Mouse (Mus musculus): ENCODE results near the gene Ulk3. TPM values are rescaled to one million over a fixed set of nuclear protein-coding genes. Genes with fewer than 3 reads are reported as not detected.

Ulk3 gene
- polyA plus RNA-seq, 1 experiment from 2014 or later, result 8.0 TPM

GRCm38 (mm10) chr9:57568500-57568899 is 20.8 kb upstream of the Ulk3 start:
- no peak overlapping the region for H3K9ac ChIP-seq
- no peak overlapping the region for H3K4me2 ChIP-seq
- no peak overlapping the region for H3K27ac ChIP-seq (ENCODE audit: low read depth)
- no peaks in the 10 kb centered on the region for H3K27me3 ChIP-seq (ENCODE audit: insufficient read depth, low read length)
- H3K36me3 ChIP-seq (ENCODE audit: insufficient read depth), result peaks cover 29% of the 10 kb centered on the region
- DNase-seq (no peak), ATAC-seq (ENCODE audit: insufficient read depth) (no peak)
- no peak for TF ChIP-seq CTCF (IDR thresholded peaks at IDR 0.05; ENCODE audit: low read depth)
- 89% methylated on average over 6 of the region's 6 CpGs for WGBS
- no peaks in the 10 kb centered on the region for H3K4me1 ChIP-seq (ENCODE audit: insufficient read depth)
- H3K9me3 ChIP-seq (ENCODE audit: low read depth, low read length), result no peaks in the 10 kb centered on the region
- no peak overlapping the region for H3K4me3 ChIP-seq (ENCODE audit: low read depth, low read length)

- H3K27ac ChIP-seq (ENCODE audit: low read depth), result no peak overlapping the region
- H3K9ac ChIP-seq, result no peak overlapping the region
- no peak overlapping the region for H3K4me3 ChIP-seq (ENCODE audit: low read depth, low read length)
- no peaks in the 10 kb centered on the region for H3K27me3 ChIP-seq (ENCODE audit: insufficient read depth, low read length)
- peaks cover 35% of the 10 kb centered on the region for H3K36me3 ChIP-seq (ENCODE audit: insufficient read depth)
- TF ChIP-seq CTCF (IDR thresholded peaks at IDR 0.05; ENCODE audit: low read depth), result no peak
- DNase-seq (no peak), ATAC-seq (ENCODE audit: insufficient read depth) (no peak)
- H3K4me1 ChIP-seq (ENCODE audit: insufficient read depth), result no peaks in the 10 kb centered on the region
- H3K9me3 ChIP-seq (ENCODE audit: low read depth, low read length), result no peaks in the 10 kb centered on the region
- no peak overlapping the region for H3K4me2 ChIP-seq
These were observed 14.9 kb upstream of the Ulk3 start for GRCm38 (mm10) chr9:57574397-57574796.

GRCm38 (mm10) chr9:57575577-57575976 is 13.7 kb upstream of the Ulk3 start:
- Histone ChIP-seq H3K27ac (ENCODE audit: low read depth) (no peak overlapping the region), H3K36me3 (ENCODE audit: insufficient read depth) (peaks cover 36% of the 10 kb centered on the region), H3K9ac (no peak overlapping the region), H3K4me2 (no peak overlapping the region), H3K27me3 (ENCODE audit: insufficient read depth, low read length) (no peaks in the 10 kb centered on the region), H3K4me3 (ENCODE audit: low read depth, low read length) (no peak overlapping the region), H3K4me1 (ENCODE audit: insufficient read depth) (no peaks in the 10 kb centered on the region), H3K9me3 (ENCODE audit: low read depth, low read length) (no peaks in the 10 kb centered on the region)
- DNase-seq (no peak), ATAC-seq (ENCODE audit: insufficient read depth) (no peak)
- WGBS, result 66% methylated on average over 3 of the region's 3 CpGs
- TF ChIP-seq CTCF (IDR thresholded peaks at IDR 0.05; ENCODE audit: low read depth), result no peak

- Histone ChIP-seq H3K36me3 (ENCODE audit: insufficient read depth) (peaks cover 43% of the 10 kb centered on the region), H3K27ac (ENCODE audit: low read depth) (no peak overlapping the region), H3K9me3 (ENCODE audit: low read depth, low read length) (no peaks in the 10 kb centered on the region), H3K4me2 (no peak overlapping the region), H3K27me3 (ENCODE audit: insufficient read depth, low read length) (no peaks in the 10 kb centered on the region), H3K4me1 (ENCODE audit: insufficient read depth) (no peaks in the 10 kb centered on the region), H3K9ac (no peak overlapping the region), H3K4me3 (ENCODE audit: low read depth, low read length) (no peak overlapping the region)
- DNase-seq, result no peak
- WGBS, result 68% methylated on average over 6 of the region's 6 CpGs
- TF ChIP-seq CTCF (IDR thresholded peaks at IDR 0.05; ENCODE audit: low read depth), result no peak
- ATAC-seq (ENCODE audit: insufficient read depth), result no peak
These were observed 12.0 kb upstream of the Ulk3 start for GRCm38 (mm10) chr9:57577144-57577849.

- H3K9me3 ChIP-seq (ENCODE audit: low read depth, low read length), result no peaks in the 10 kb centered on the region
These were observed 4.3 kb upstream of the Ulk3 start for GRCm38 (mm10) chr9:57584991-57585390.

GRCm38 (mm10) chr9:57590726-57591125 is 1.5 kb downstream of the Ulk3 start:
- ATAC-seq (ENCODE audit: insufficient read depth), result no peak
- no peak overlapping the region for H3K4me3 ChIP-seq (ENCODE audit: low read depth, low read length)
- peaks cover 44% of the 10 kb centered on the region for H3K36me3 ChIP-seq (ENCODE audit: insufficient read depth)
- no peaks in the 10 kb centered on the region for H3K27me3 ChIP-seq (ENCODE audit: insufficient read depth, low read length)
- 39% methylated on average over 5 of the region's 5 CpGs for WGBS
- TF ChIP-seq CTCF (IDR thresholded peaks at IDR 0.05; ENCODE audit: low read depth), result peak; percentile 36
- no peak for DNase-seq
- no peak overlapping the region for H3K27ac ChIP-seq (ENCODE audit: low read depth)
- no peaks in the 10 kb centered on the region for H3K9me3 ChIP-seq (ENCODE audit: low read depth, low read length)
- no peak overlapping the region for H3K4me2 ChIP-seq
- H3K9ac ChIP-seq, result no peak overlapping the region
- H3K4me1 ChIP-seq (ENCODE audit: insufficient read depth), result no peaks in the 10 kb centered on the region

More at GRCm38 (mm10) chr9:57584991-57585390, 4.3 kb upstream of the Ulk3 start:
- no peak overlapping the region for H3K27ac ChIP-seq (ENCODE audit: low read depth)
- no peaks in the 10 kb centered on the region for H3K27me3 ChIP-seq (ENCODE audit: insufficient read depth, low read length)
- ATAC-seq (ENCODE audit: insufficient read depth), result no peak
- TF ChIP-seq CTCF (IDR thresholded peaks at IDR 0.05; ENCODE audit: low read depth), result no peak
- H3K9ac ChIP-seq, result no peak overlapping the region
- DNase-seq, result no peak
- H3K4me3 ChIP-seq (ENCODE audit: low read depth, low read length), result no peak overlapping the region
- no peak overlapping the region for H3K4me2 ChIP-seq
- H3K4me1 ChIP-seq (ENCODE audit: insufficient read depth), result no peaks in the 10 kb centered on the region
- H3K36me3 ChIP-seq (ENCODE audit: insufficient read depth), result peaks cover 72% of the 10 kb centered on the region
- WGBS, result 77% methylated on average over 3 of the region's 3 CpGs

- Histone ChIP-seq H3K4me1 (ENCODE audit: insufficient read depth) (no peaks in the 10 kb centered on the region), H3K9me3 (ENCODE audit: low read depth, low read length) (no peaks in the 10 kb centered on the region), H3K9ac (no peak overlapping the region), H3K4me3 (ENCODE audit: low read depth, low read length) (no peak overlapping the region), H3K4me2 (no peak overlapping the region), H3K27me3 (ENCODE audit: insufficient read depth, low read length) (no peaks in the 10 kb centered on the region), H3K27ac (ENCODE audit: low read depth) (no peak overlapping the region), H3K36me3 (ENCODE audit: insufficient read depth) (peaks cover 23% of the 10 kb centered on the region)
- DNase-seq (no peak), ATAC-seq (ENCODE audit: insufficient read depth) (no peak)
- 49% methylated on average over 12 of the region's 12 CpGs for WGBS
- TF ChIP-seq CTCF (IDR thresholded peaks at IDR 0.05; ENCODE audit: low read depth), result no peak
These were observed 4.4 kb downstream of the Ulk3 start for GRCm38 (mm10) chr9:57593454-57594173.
